Mouse (Mus musculus) spleen, postnatal 36 days (tissue): ENCODE results near the gene Btd.

Experiments used
- DNase-seq, 2 experiments: peaks; one replicate each; pipeline ENCODE4 v3.0.0; 2022; ENCODE audit warnings: low spot score in 2 of 2, mixed read lengths in 1 of 2

Gene Btd

GRCm38 (mm10) chr14:31700376-31700775, 59.5 kb downstream of the Btd start:
- DNase-seq = no peak

GRCm38 (mm10) chr14:31709343-31709742, 68.5 kb downstream of the Btd start:
- no peak for DNase-seq

GRCm38 (mm10) chr14:31715669-31716068, 74.8 kb downstream of the Btd start:
- DNase-seq = no peak

GRCm38 (mm10) chr14:31717360-31717759, 76.5 kb downstream of the Btd start:
- DNase-seq = no peak
